Mouse (Mus musculus): ENCODE data around the gene Lrrc8c.

DNA sequence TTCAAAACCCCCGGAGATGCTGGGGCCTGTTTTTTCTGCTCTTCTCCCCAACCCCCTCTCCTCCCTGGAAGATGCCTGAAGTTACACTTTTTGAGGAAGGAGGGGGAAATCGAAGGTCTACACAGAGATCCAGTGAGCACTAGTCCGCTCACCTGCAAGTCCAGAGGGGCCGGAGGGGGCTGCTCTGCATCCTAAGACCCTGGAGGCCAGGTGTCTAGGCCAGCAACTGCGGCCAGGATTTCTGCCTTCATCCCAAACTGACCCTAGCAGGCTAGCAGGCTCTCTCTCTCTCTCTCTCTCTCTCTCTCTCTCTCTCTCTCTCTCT, 750 bp downstream of the Lrrc8c start:
- TF ChIP-seq CTCF (IDR thresholded peaks at IDR 0.05; ENCODE audit: borderline replicate concordance, insufficient read depth, low read depth, low read length) (no peak), POLR2A (IDR thresholded peaks at IDR 0.05; ENCODE audit: borderline replicate concordance, insufficient read depth, low read length) (no peak)
